Mouse (Mus musculus) hindbrain, embryonic 12.5 days (tissue): ENCODE results near the gene BC030867. TPM values are rescaled to one million over a fixed set of nuclear protein-coding genes. Genes with fewer than 3 reads are reported as not detected.

Source experiments
- ATAC-seq: fragments of 200-750 bp; cut with Nextera tagmentation; 2 replicates; pipeline ENCODE4 v1.8.0; 2017; ENCODE audit warnings: moderate TSS enrichment; ENCODE audit not compliant: low FRiP score
- H3K27ac ChIP-seq: fragments of 300-500 bp; sonication (generic); 2 replicates; pipeline ENCODE4 v1.5.1; 2016; ENCODE audit warnings: mild to moderate bottlenecking
- H3K27me3 ChIP-seq: fragments of 300-500 bp; sonication (generic); 2 replicates; pipeline ENCODE4 v1.6.1; 2016; ENCODE audit warnings: mild to moderate bottlenecking
- H3K36me3 ChIP-seq: fragments of 300-500 bp; sonication (generic); 2 replicates; pipeline ENCODE4 v1.6.1; 2016; ENCODE audit warnings: mild to moderate bottlenecking
- H3K4me1 ChIP-seq: fragments of 300-500 bp; sonication (generic); 2 replicates; pipeline ENCODE4 v1.6.1; 2016
- H3K4me2 ChIP-seq: fragments of 300-500 bp; sonication (generic); replicated peaks from 2 replicates; pipeline ENCODE4 v1.6.1; 2016; ENCODE audit warnings: mild to moderate bottlenecking
- H3K4me3 ChIP-seq: fragments of 300-500 bp; sonication (generic); 2 replicates; pipeline ENCODE4 v1.5.1; 2016; ENCODE audit warnings: mild to moderate bottlenecking
- H3K9ac ChIP-seq: fragments of 300-500 bp; sonication (generic); 2 replicates; pipeline ENCODE4 v1.6.1; 2016; ENCODE audit warnings: mild to moderate bottlenecking, moderate library complexity
- H3K9me3 ChIP-seq: fragments of 300-500 bp; sonication (generic); replicated peaks from 2 replicates; pipeline ENCODE4 v1.6.1; 2016; ENCODE audit warnings: mild to moderate bottlenecking
- WGBS: fragments of 180-500 bp; shearing (Covaris S2); methylation state at CpG from one replicate; pipeline ENCODE4 v1.1.7; 2016; 5-methylcytosine and 5-hydroxymethylcytosine counted together
- polyA plus RNA-seq: library from polyadenylated mRNA; unstranded; fragments of >200 nt; fragmentation: Nextera tagmentation; extraction: Ambion mirVana; gene quantifications from 2 replicates; pipeline ENCODE4 v1.2.1, GENCODE M21; 2016

BC030867 gene
- polyA plus RNA-seq, result 9.4 and 12.5 TPM in 2 replicates

- Histone ChIP-seq H3K27ac (no peak within 1 kb of the TSS), H3K36me3 (0 out of 2 replicates have a peak, but pooled peaks cover 4% of the 10 kb centered on the region), H3K9ac (peak within 1 kb of the TSS; percentile 65), H3K4me1 (peaks cover 24% of the 10 kb centered on the region), H3K27me3 (no peaks in the 10 kb centered on the region), H3K4me2 (peak within 1 kb of the TSS; percentile 84), H3K4me3 (peak within 1 kb of the TSS; percentile 58), H3K9me3 (no peaks in the 10 kb centered on the region)
- ATAC-seq, result peak; percentile 44; the same call in 1 of the 2 replicates
- under 1% methylated on average over 41 of the region's 41 CpGs for WGBS
Observed at GRCm38 (mm10) chr11:102248630-102249230, at the start of gene BC030867. Gene BC030867, plus strand, starts transcription at chr11:102248882.

GRCm38 (mm10) chr11:102199856-102200255 lies 48.8 kb upstream of the BC030867 start:
- H3K4me3 ChIP-seq, result no peak overlapping the region
- H3K9me3 ChIP-seq, result no peaks in the 10 kb centered on the region
- no peaks in the 10 kb centered on the region for H3K27me3 ChIP-seq
- H3K9ac ChIP-seq, result no peak overlapping the region
- ATAC-seq, result no peak
- peaks cover 96% of the 10 kb centered on the region for H3K36me3 ChIP-seq
- 82% methylated on average over 9 of the region's 9 CpGs for WGBS
- H3K27ac ChIP-seq, result no peak overlapping the region
- no peaks in the 10 kb centered on the region for H3K4me1 ChIP-seq
- no peak overlapping the region for H3K4me2 ChIP-seq

- Histone ChIP-seq H3K9me3 (no peaks in the 10 kb centered on the region), H3K27me3 (no peaks in the 10 kb centered on the region), H3K9ac (no peak overlapping the region), H3K27ac (no peak overlapping the region), H3K4me1 (peaks cover under 1% of the 10 kb centered on the region; the same call in 1 of the 2 replicates), H3K4me3 (no peak overlapping the region), H3K36me3 (peaks cover 96% of the 10 kb centered on the region), H3K4me2 (no peak overlapping the region)
- no peak for ATAC-seq
- 82% methylated on average over 12 of the region's 12 CpGs for WGBS
Observed at GRCm38 (mm10) chr11:102201408-102201821, 47.3 kb upstream of the BC030867 start.

- no peak overlapping the region; the same call in 1 of the 2 replicates for H3K9ac ChIP-seq
- WGBS, result 63% methylated on average over 29 of the region's 30 CpGs
- H3K4me1 ChIP-seq, result peaks cover 36% of the 10 kb centered on the region
- H3K27ac ChIP-seq, result no peak overlapping the region
- ATAC-seq, result no peak
- H3K36me3 ChIP-seq, result peaks cover 53% of the 10 kb centered on the region
- H3K4me3 ChIP-seq, result no peak overlapping the region
- H3K9me3 ChIP-seq, result no peaks in the 10 kb centered on the region
- no peak overlapping the region; the same call in 1 of the 2 replicates for H3K4me2 ChIP-seq
- no peaks in the 10 kb centered on the region for H3K27me3 ChIP-seq
Observed at GRCm38 (mm10) chr11:102206481-102206880, 42.2 kb upstream of the BC030867 start.

- 23% methylated on average over 11 of the region's 11 CpGs for WGBS
- peaks cover 44% of the 10 kb centered on the region for H3K4me1 ChIP-seq
- no peaks in the 10 kb centered on the region for H3K9me3 ChIP-seq
- peak overlapping the region; percentile 52; the same call in 1 of the 2 replicates for H3K27ac ChIP-seq
- H3K27me3 ChIP-seq, result no peaks in the 10 kb centered on the region
- no peak overlapping the region for H3K4me3 ChIP-seq
- H3K4me2 ChIP-seq, result 0 out of 2 replicates have a peak overlapping the region, but pooled peaks have one; percentile 2
- 0 out of 2 replicates have a peak, but pooled peaks have one; percentile 36 for ATAC-seq
- peaks cover 40% of the 10 kb centered on the region for H3K36me3 ChIP-seq
- H3K9ac ChIP-seq, result 0 out of 2 replicates have a peak overlapping the region, but pooled peaks have one; percentile 35
Observed at GRCm38 (mm10) chr11:102207825-102208777, 40.6 kb upstream of the BC030867 start.

- no peak overlapping the region for H3K4me3 ChIP-seq
- no peak overlapping the region for H3K9ac ChIP-seq
- ATAC-seq, result no peak
- WGBS, result 26% methylated on average over 3 of the region's 4 CpGs
- H3K4me2 ChIP-seq, result no peak overlapping the region
- H3K9me3 ChIP-seq, result no peaks in the 10 kb centered on the region
- H3K27me3 ChIP-seq, result no peaks in the 10 kb centered on the region
- peaks cover 44% of the 10 kb centered on the region for H3K4me1 ChIP-seq
- peaks cover 34% of the 10 kb centered on the region for H3K36me3 ChIP-seq
- H3K27ac ChIP-seq, result no peak overlapping the region
Observed at GRCm38 (mm10) chr11:102208846-102209245, 39.8 kb upstream of the BC030867 start.

- H3K27me3 ChIP-seq, result no peaks in the 10 kb centered on the region
- WGBS, result 25% methylated on average over 2 of the region's 2 CpGs
- H3K9ac ChIP-seq, result no peak overlapping the region
- H3K4me3 ChIP-seq, result no peak overlapping the region
- H3K36me3 ChIP-seq, result peaks cover 25% of the 10 kb centered on the region
- H3K27ac ChIP-seq, result no peak overlapping the region
- H3K4me1 ChIP-seq, result peaks cover 52% of the 10 kb centered on the region
- ATAC-seq, result no peak
- H3K9me3 ChIP-seq, result no peaks in the 10 kb centered on the region
- H3K4me2 ChIP-seq, result no peak overlapping the region
Observed at GRCm38 (mm10) chr11:102209742-102210141, 38.9 kb upstream of the BC030867 start.

GRCm38 (mm10) chr11:102210185-102210584 lies 38.5 kb upstream of the BC030867 start:
- no peak for ATAC-seq
- no peaks in the 10 kb centered on the region for H3K27me3 ChIP-seq
- H3K9me3 ChIP-seq, result no peaks in the 10 kb centered on the region
- H3K9ac ChIP-seq, result no peak overlapping the region
- H3K27ac ChIP-seq, result no peak overlapping the region
- WGBS, result 80% methylated on average over 3 of the region's 3 CpGs
- H3K36me3 ChIP-seq, result peaks cover 20% of the 10 kb centered on the region
- peaks cover 57% of the 10 kb centered on the region for H3K4me1 ChIP-seq
- H3K4me2 ChIP-seq, result no peak overlapping the region
- no peak overlapping the region for H3K4me3 ChIP-seq

- peaks cover 12% of the 10 kb centered on the region for H3K36me3 ChIP-seq
- H3K27ac ChIP-seq, result no peak overlapping the region
- H3K4me3 ChIP-seq, result no peak overlapping the region
- no peaks in the 10 kb centered on the region for H3K27me3 ChIP-seq
- H3K9ac ChIP-seq, result no peak overlapping the region
- 69% methylated on average over 5 of the region's 5 CpGs for WGBS
- no peak overlapping the region for H3K4me2 ChIP-seq
- peaks cover 65% of the 10 kb centered on the region for H3K4me1 ChIP-seq
- ATAC-seq, result no peak
- H3K9me3 ChIP-seq, result no peaks in the 10 kb centered on the region
Observed at GRCm38 (mm10) chr11:102211011-102211410, 37.7 kb upstream of the BC030867 start.

- ATAC-seq, result no peak
- no peak overlapping the region for H3K4me3 ChIP-seq
- peaks cover 69% of the 10 kb centered on the region for H3K4me1 ChIP-seq
- no peaks in the 10 kb centered on the region for H3K9me3 ChIP-seq
- no peak overlapping the region for H3K9ac ChIP-seq
- no peak overlapping the region for H3K27ac ChIP-seq
- H3K36me3 ChIP-seq, result peaks cover 3% of the 10 kb centered on the region
- WGBS, result 70% methylated on average over 18 of the region's 18 CpGs
- no peaks in the 10 kb centered on the region for H3K27me3 ChIP-seq
- H3K4me2 ChIP-seq, result no peak overlapping the region
Observed at GRCm38 (mm10) chr11:102211936-102212341, 36.7 kb upstream of the BC030867 start.

- Histone ChIP-seq H3K27me3 (no peaks in the 10 kb centered on the region), H3K9ac (0 out of 2 replicates have a peak overlapping the region, but pooled peaks have one; percentile 23), H3K9me3 (no peaks in the 10 kb centered on the region), H3K4me3 (no peak overlapping the region), H3K4me1 (peaks cover 71% of the 10 kb centered on the region), H3K27ac (peak overlapping the region; percentile 25; the same call in 1 of the 2 replicates), H3K36me3 (peaks cover 14% of the 10 kb centered on the region; the same call in 1 of the 2 replicates), H3K4me2 (no peak overlapping the region)
- no peak for ATAC-seq
- 61% methylated on average over 10 of the region's 10 CpGs for WGBS
Observed at GRCm38 (mm10) chr11:102214430-102215156, 34.1 kb upstream of the BC030867 start.
